Mouse (Mus musculus) intestine, embryonic 14.5 days (tissue): ENCODE measurements around the gene Gm11639. TPM values are rescaled to one million over a fixed set of nuclear protein-coding genes. Genes with fewer than 3 reads are reported as not detected.

ENCODE experiments used
- ATAC-seq: fragments of 200-750 bp; cut with Nextera tagmentation; replicated peaks from 2 replicates; pipeline ENCODE4 v1.8.0; 2017; ENCODE audit warnings: low read depth, moderate number of reproducible peaks, moderate TSS enrichment, moderate library complexity; ENCODE audit not compliant: low FRiP score, low TSS enrichment
- DNase-seq: peaks from one replicate; pipeline ENCODE4 v3.0.0-alpha.2; 2018; ENCODE audit warnings: low spot score
- H3K27ac ChIP-seq: fragments of 300-500 bp; sonication (generic); 2 replicates; pipeline ENCODE4 v1.5.1; 2014; ENCODE audit warnings: low read depth, mild to moderate bottlenecking, control low read depth
- H3K27me3 ChIP-seq: fragments of 300-500 bp; sonication (generic); replicated peaks from 2 replicates; pipeline ENCODE4 v1.6.1; 2014; ENCODE audit warnings: low read length, control low read depth; ENCODE audit not compliant: control insufficient read depth, insufficient read depth
- H3K36me3 ChIP-seq: fragments of 300-500 bp; sonication (generic); 2 replicates; pipeline ENCODE4 v1.6.1; 2014; ENCODE audit warnings: low read length, control low read depth; ENCODE audit not compliant: control insufficient read depth, insufficient read depth
- H3K4me1 ChIP-seq: fragments of 300-500 bp; sonication (generic); replicated peaks from 2 replicates; pipeline ENCODE4 v1.6.1; 2014; ENCODE audit warnings: low read length, control low read depth, mixed read lengths; ENCODE audit not compliant: control insufficient read depth, insufficient read depth
- H3K4me2 ChIP-seq: fragments of 300-500 bp; sonication (generic); 2 replicates; pipeline ENCODE4 v1.6.1; 2014; ENCODE audit warnings: low read length
- H3K4me3 ChIP-seq: fragments of 300-500 bp; sonication (generic); 2 replicates; pipeline ENCODE4 v1.5.1; 2014; ENCODE audit warnings: low read depth, low read length, control low read depth, mixed read lengths
- H3K9ac ChIP-seq: fragments of 300-500 bp; sonication (generic); 2 replicates; pipeline ENCODE4 v1.6.1; 2014; ENCODE audit warnings: mild to moderate bottlenecking, low read length
- H3K9me3 ChIP-seq: fragments of 300-500 bp; sonication (generic); 2 replicates; pipeline ENCODE4 v1.6.1; 2016; ENCODE audit warnings: low read length, control low read depth; ENCODE audit not compliant: control insufficient read depth
- WGBS: fragments of 180-500 bp; shearing (Covaris S2); extraction: QIAGEN DNeasy Blood & Tissue Kit; methylation state at CpG from one replicate; pipeline ENCODE4 v1.1.7; 2014; 5-methylcytosine and 5-hydroxymethylcytosine counted together
- polyA plus RNA-seq: library from polyadenylated mRNA; unstranded; fragments of >200 nt; fragmentation: Nextera tagmentation; extraction: Ambion mirVana; gene quantifications from 2 replicates; pipeline ENCODE4 v1.2.1, GENCODE M21; 2014

Gene Gm11639
- 0.03 and 0.35 TPM in 2 replicates for polyA plus RNA-seq

DNA sequence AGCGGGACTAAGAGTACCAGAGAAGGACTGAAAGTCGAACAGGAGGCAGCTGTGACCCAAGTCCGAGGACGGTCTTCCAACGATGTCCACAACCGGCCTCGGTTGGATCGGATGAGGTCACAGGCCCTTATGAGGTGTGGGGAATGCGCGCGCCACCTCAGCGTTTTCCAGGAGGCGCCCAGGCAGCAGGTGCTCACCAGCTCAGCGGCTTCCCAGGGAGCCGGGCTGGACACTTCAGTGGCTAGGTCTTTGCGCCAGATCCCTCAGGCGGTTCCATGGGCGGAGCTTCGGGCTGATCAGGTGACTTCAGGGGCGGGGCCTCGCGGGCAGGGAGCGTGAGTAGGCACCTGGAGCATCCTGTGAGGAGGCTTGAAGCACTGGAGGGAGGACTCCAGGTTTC lies at the start of gene Gm11639:
Gene Gm11639, plus strand, starts transcription at position 160 of the 400 bp plus-strand sequence.
- no peak within 1 kb of the TSS for H3K4me3 ChIP-seq

DNA sequence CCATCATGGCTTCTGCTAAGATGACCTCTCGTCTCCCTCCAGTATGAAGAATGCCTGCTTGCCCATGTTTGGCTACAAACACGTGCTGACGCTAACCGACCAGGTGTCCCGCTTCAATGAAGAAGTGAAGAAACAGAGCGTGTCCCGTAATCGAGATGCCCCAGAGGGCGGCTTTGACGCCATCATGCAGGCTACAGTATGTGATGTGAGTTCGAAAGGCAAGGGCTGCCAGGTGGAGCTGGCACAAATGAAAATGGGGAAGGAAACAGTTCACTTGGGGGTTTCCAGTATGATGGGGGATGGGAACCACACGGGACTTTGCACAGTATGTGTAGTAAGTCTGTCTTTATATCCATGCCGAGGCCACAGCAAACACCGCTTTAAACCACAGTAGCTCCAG lies 48.5 kb upstream of the Gm11639 start:
- H3K9me3 ChIP-seq = no peaks in the 10 kb centered on the region
- H3K4me2 ChIP-seq = no peak overlapping the region
- H3K27me3 ChIP-seq = no peaks in the 10 kb centered on the region
- 90% methylated on average over 14 of the region's 14 CpGs for WGBS
- ATAC-seq (no peak), DNase-seq (no peak)
- no peak overlapping the region for H3K9ac ChIP-seq
- H3K4me3 ChIP-seq = no peak overlapping the region
- no peaks in the 10 kb centered on the region for H3K36me3 ChIP-seq
- H3K4me1 ChIP-seq = no peaks in the 10 kb centered on the region
- no peak overlapping the region for H3K27ac ChIP-seq

More for the DNA sequence above, at the start of gene Gm11639:
- Histone ChIP-seq H3K4me2 (peak within 1 kb of the TSS; percentile 36), H3K4me1 (no peaks in the 10 kb centered on the region), H3K9me3 (no peaks in the 10 kb centered on the region), H3K36me3 (no peaks in the 10 kb centered on the region), H3K27ac (no peak within 1 kb of the TSS), H3K27me3 (no peaks in the 10 kb centered on the region), H3K9ac (no peak within 1 kb of the TSS)
- no peak for DNase-seq
- 16% methylated on average over 23 of the region's 23 CpGs for WGBS
- ATAC-seq = peak; percentile 58; the same call in 1 of the 2 replicates

- H3K4me3 ChIP-seq = no peak overlapping the region
- no peak for DNase-seq
- ATAC-seq = no peak
- H3K27ac ChIP-seq = no peak overlapping the region
- H3K4me1 ChIP-seq = no peaks in the 10 kb centered on the region
- H3K9ac ChIP-seq = no peak overlapping the region
- 74% methylated on average over 5 of the region's 5 CpGs for WGBS
- H3K4me2 ChIP-seq = no peak overlapping the region
- no peaks in the 10 kb centered on the region for H3K9me3 ChIP-seq
- no peaks in the 10 kb centered on the region for H3K36me3 ChIP-seq
- H3K27me3 ChIP-seq = no peaks in the 10 kb centered on the region
These were observed 47.5 kb upstream of the Gm11639 start for GRCm38 (mm10) chr11:104638006-104638405.

DNA sequence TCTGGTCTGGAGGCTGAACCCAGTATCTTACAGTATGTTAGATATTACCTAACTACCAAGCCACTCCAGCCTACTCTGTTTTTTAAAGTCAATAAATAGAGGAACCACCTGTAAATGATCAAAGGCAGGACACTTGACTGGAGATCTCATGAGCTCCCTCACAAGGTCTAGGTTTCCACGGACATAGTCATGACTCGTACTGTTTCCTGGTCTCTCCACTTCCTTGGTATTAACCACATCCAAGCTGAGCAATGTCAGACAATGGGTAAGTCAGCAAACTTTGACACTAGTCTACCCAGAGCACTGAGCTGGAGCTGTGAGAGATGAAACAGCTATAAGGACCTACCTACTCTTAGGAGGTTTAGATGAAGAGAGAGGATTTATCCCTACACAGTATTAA lies 46.6 kb upstream of the Gm11639 start:
- 85% methylated on average over 2 of the region's 2 CpGs for WGBS
- H3K9me3 ChIP-seq = no peaks in the 10 kb centered on the region
- no peak overlapping the region for H3K27ac ChIP-seq
- H3K4me3 ChIP-seq = no peak overlapping the region
- no peaks in the 10 kb centered on the region for H3K36me3 ChIP-seq
- ATAC-seq = no peak
- no peaks in the 10 kb centered on the region for H3K27me3 ChIP-seq
- no peak overlapping the region for H3K9ac ChIP-seq
- no peaks in the 10 kb centered on the region for H3K4me1 ChIP-seq
- no peak for DNase-seq
- H3K4me2 ChIP-seq = no peak overlapping the region

- ATAC-seq (no peak), DNase-seq (no peak)
- no peaks in the 10 kb centered on the region for H3K9me3 ChIP-seq
- no peak overlapping the region for H3K4me2 ChIP-seq
- 81% methylated on average over 9 of the region's 9 CpGs for WGBS
- H3K27me3 ChIP-seq = no peaks in the 10 kb centered on the region
- H3K4me1 ChIP-seq = no peaks in the 10 kb centered on the region
- H3K9ac ChIP-seq = no peak overlapping the region
- no peaks in the 10 kb centered on the region for H3K36me3 ChIP-seq
- H3K4me3 ChIP-seq = no peak overlapping the region
- no peak overlapping the region for H3K27ac ChIP-seq
These were observed 45.9 kb upstream of the Gm11639 start for GRCm38 (mm10) chr11:104639634-104640033.

GRCm38 (mm10) chr11:104640894-104641293 lies 44.6 kb upstream of the Gm11639 start:
- Histone ChIP-seq H3K36me3 (no peaks in the 10 kb centered on the region), H3K4me1 (no peaks in the 10 kb centered on the region), H3K9me3 (no peaks in the 10 kb centered on the region), H3K9ac (no peak overlapping the region), H3K27me3 (no peaks in the 10 kb centered on the region), H3K27ac (no peak overlapping the region), H3K4me3 (no peak overlapping the region), H3K4me2 (no peak overlapping the region)
- WGBS = 81% methylated on average over 10 of the region's 10 CpGs
- DNase-seq (no peak), ATAC-seq (no peak)

DNA sequence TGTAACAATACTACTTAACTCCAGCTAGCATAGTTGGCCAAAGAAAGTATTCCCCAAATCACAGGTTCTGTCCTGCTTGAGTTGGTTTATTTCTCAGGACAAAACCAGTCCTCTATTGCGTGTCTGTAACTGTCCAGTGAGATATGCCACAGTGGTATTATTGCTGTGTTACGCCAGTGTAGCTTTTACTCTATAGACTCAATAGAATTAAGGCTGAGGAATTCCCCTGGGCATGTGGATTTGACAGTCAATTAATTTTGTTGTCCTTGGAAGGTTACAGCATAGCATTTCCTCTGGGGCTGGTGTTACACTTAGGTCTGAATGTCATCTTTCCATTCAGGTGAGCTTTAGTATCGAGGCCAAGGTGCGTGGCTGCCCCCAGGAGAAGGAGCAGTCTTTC lies 42.3 kb upstream of the Gm11639 start:
- 87% methylated on average over 4 of the region's 4 CpGs for WGBS
- Histone ChIP-seq H3K4me3 (no peak overlapping the region), H3K9me3 (no peaks in the 10 kb centered on the region), H3K27me3 (no peaks in the 10 kb centered on the region), H3K27ac (no peak overlapping the region), H3K4me1 (no peaks in the 10 kb centered on the region), H3K36me3 (no peaks in the 10 kb centered on the region), H3K4me2 (no peak overlapping the region), H3K9ac (no peak overlapping the region)
- ATAC-seq (no peak), DNase-seq (no peak)

DNA sequence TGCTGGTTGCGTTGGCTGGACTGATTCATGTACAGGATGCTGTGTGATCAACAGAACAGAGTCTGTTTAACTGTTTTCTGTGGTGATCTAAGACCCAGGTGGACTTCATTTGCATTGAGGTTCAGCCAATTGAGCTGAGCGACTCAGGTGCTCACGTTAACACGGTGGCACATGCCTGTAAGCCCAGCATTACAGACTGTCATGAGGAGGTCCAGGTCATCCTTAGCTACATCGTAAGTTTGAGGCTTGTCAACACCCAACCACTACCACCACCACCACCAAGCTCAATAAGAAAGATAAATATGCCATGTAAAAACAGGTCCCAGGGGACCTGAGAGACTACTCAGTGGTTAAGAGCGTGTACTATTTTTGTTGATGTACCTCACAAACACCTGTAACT lies 40.1 kb upstream of the Gm11639 start:
- H3K4me2 ChIP-seq = no peak overlapping the region
- H3K4me3 ChIP-seq = no peak overlapping the region
- no peak for ATAC-seq
- WGBS = 90% methylated on average over 6 of the region's 6 CpGs
- no peak overlapping the region for H3K9ac ChIP-seq
- no peaks in the 10 kb centered on the region for H3K9me3 ChIP-seq
- no peaks in the 10 kb centered on the region for H3K27me3 ChIP-seq
- DNase-seq = no peak
- no peaks in the 10 kb centered on the region for H3K4me1 ChIP-seq
- H3K36me3 ChIP-seq = no peaks in the 10 kb centered on the region
- H3K27ac ChIP-seq = no peak overlapping the region

- DNase-seq = no peak
These were observed 39.3 kb upstream of the Gm11639 start for GRCm38 (mm10) chr11:104646173-104646572.

More at GRCm38 (mm10) chr11:104646173-104646572, 39.3 kb upstream of the Gm11639 start:
- WGBS = 72% methylated on average over 4 of the region's 4 CpGs
- no peaks in the 10 kb centered on the region for H3K4me1 ChIP-seq
- H3K4me3 ChIP-seq = no peak overlapping the region
- H3K9ac ChIP-seq = no peak overlapping the region
- no peaks in the 10 kb centered on the region for H3K27me3 ChIP-seq
- H3K36me3 ChIP-seq = no peaks in the 10 kb centered on the region
- no peak overlapping the region for H3K27ac ChIP-seq
- H3K9me3 ChIP-seq = no peaks in the 10 kb centered on the region
- no peak for ATAC-seq
- H3K4me2 ChIP-seq = no peak overlapping the region
